Mouse (Mus musculus) right cerebral cortex, postnatal 36 days (tissue): ENCODE results near the gene 2610507B11Rik.

ENCODE experiments used
- DNase-seq, 2 experiments: peaks; one replicate each; pipeline ENCODE4 v3.0.0; 2022; ENCODE audit warnings: low spot score in 2 of 2, mixed read lengths in 1 of 2

The 2610507B11Rik gene

DNA sequence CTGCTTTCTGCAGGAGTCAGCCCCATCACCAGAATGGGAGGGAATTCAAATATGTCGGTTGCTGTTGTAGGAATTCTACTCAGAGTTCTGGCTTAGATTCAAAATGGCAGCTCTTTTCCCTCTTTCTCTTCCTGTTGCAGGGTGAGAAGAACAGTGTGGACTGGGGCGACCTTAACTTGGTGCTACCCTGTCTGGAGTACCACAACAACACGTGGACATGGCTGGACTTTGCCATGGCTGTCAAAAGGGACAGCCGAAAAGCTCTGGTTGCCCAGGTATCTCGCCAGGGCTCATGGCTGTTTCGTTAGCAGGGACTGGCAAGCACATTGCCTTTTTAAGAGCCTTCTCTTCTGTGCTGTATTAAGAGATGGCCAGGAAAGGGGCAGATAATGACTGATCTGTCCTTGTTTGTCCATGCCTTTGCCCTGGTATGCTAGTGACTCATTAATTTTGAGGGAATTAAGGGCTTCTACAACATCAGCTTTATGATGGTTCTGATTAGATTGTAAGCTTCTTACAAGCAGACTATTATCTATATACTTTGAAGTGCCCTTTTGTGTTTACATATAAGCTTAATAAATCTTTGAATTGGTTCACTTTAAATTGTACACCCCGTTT is 27.7 kb downstream of the 2610507B11Rik start:
- no peak for DNase-seq

DNA sequence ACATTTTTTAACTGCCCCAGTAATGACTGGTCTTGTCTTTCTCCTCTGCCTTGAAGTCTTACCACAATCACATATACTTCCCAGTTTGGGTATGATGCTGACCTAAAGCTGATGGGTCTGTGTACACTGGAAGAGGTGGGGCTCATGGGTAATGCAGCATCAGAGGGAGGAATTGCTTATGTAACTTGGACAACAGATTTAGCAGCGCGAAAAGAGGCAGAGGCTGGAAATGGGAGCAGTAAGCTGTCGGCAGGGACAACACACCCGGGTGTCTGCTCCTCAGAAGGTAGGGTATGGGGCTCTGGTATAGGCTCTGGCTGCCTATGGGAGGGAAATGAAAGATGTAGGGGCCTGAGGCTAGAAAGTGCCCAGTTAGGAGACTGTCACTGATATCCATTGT is 29.1 kb downstream of the 2610507B11Rik start, which contains the start of gene BC030499:
TSS of gene BC030499 (plus strand) at position 188 of the 400 bp plus-strand sequence.
- peak; percentile 34 to 50 for DNase-seq

GRCm38 (mm10) chr11:78294585-78294984 is 33.0 kb downstream of the 2610507B11Rik start:
- DNase-seq: no peak

DNA sequence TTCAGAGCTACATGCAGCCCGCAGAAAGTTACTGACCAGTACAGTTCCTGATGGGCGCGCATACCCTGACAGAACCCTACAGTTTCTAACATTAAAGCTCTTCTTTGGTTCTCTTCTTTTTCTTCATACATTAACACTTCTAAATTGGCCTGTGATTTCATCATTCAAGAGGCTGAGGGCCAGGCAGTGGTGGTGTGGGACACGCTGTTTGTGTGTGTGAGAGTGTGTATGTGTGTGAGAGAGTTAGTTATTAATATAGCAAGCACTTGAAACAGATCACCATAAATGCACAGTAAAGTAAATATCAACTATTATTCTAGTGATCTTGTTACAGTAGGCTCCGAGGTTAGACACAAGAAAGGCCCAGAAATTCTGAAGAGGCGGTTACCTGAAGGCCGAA is 39.4 kb downstream of the 2610507B11Rik start:
- no peak for DNase-seq

DNA sequence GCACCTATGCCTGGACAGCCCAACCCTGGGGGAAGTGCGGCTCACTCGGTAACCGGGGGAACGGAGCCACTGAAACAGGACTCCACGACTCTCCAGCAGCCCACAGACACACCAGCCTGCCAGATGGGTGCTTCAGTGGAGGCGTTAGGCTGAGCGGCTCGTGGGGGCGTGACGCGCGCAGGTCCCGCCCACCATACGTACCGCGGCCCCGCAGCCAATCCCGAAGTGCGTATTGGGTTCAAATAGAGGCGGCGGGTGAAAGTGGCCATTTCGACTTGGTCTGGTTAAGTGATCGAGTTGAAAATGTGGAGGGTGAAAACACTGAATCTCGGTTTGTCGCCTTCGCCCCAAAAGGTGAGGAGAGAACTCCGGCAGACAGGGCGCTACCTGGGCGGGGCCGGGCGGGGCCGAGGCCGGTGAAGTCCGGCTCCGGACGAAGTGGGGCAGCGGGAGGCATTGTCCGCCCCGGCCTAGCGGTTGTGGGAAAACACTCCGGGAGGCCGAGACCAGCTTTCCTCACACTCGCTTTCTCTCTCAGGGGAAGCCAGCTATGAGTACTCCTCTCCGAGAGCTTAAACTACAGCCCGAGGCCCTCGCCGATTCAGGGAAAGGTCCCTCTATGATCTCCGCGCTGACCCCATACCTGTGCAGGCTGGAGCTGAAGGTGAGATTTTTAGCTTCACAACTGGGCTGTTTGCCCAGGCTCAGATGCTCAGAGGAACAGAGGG is 40.0 kb downstream of the 2610507B11Rik start, which contains the start of gene Spag5:
TSS of gene Spag5 (plus strand) at position 173 of the 728 bp plus-strand sequence.
- peak; percentile 87 to 93 for DNase-seq

- DNase-seq: no peak
Measured at GRCm38 (mm10) chr11:78305272-78305671, 43.7 kb downstream of the 2610507B11Rik start.

- no peak for DNase-seq
Measured at GRCm38 (mm10) chr11:78310861-78311511, 49.4 kb downstream of the 2610507B11Rik start.

DNA sequence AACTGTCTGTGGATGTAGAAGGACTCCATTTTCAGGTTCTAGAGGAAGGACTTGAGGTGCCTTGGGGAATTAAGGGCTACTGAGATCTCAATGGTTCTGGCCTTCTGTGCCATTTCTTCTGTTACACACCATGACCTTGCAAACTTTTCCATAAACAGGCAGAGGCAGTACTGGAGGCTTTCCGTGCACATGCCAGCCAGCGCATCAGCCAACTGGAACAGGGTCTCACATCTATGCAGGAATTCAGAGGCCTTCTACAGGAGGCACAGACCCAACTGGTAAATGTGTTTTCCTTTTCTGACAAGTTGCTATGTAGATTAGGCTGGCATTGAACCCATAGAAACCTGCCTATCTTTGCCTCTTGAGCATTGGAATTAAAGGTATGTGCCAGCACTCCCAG is 52.1 kb downstream of the 2610507B11Rik start:
- DNase-seq: no peak

GRCm38 (mm10) chr11:78318411-78318810 is 56.9 kb downstream of the 2610507B11Rik start:
- DNase-seq: no peak

- no peak for DNase-seq
Measured at GRCm38 (mm10) chr11:78322076-78322831, 60.7 kb downstream of the 2610507B11Rik start.

GRCm38 (mm10) chr11:78322860-78323259 is 61.3 kb downstream of the 2610507B11Rik start, which contains the start of gene Aldoc:
Gene Aldoc (plus strand): TSS chr11:78322968.
- DNase-seq: peak; percentile 75 to 82

DNA sequence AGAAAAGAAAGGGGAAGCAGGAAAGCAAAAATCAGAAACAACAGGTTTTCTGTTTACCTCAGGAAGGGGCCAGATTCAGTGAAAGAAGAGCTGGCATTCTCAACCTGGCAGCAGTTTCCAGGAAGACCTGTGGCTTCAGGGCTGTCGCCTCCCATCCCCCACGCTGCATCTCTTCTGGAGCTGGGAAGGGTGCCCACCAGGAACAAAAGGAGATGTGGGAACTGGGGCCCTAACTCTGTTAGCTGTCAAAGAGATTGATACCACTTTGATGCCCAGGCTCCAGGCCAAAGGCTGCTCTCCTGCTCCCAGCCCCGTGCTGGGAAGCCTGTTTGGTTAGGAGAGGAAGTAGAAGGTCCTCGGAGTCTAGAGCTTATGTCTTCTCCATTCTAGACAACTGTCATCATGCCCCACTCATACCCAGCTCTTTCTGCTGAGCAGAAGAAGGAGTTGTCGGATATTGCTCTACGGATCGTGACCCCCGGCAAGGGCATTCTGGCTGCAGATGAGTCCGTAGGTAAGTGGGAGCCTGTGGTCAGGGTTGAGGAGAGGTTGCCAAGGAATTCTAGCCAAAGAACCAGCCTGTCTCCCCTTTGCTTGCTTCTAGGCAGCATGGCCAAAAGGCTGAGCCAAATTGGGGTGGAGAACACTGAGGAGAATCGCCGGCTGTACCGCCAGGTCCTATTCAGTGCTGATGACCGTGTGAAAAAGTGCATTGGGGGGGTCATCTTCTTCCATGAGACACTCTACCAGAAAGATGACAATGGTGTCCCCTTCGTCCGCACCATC is 62.6 kb downstream of the 2610507B11Rik start:
- DNase-seq: peak in 1 of 2 experiments; percentile 28

GRCm38 (mm10) chr11:78324965-78325364 is 63.4 kb downstream of the 2610507B11Rik start:
- no peak for DNase-seq

DNA sequence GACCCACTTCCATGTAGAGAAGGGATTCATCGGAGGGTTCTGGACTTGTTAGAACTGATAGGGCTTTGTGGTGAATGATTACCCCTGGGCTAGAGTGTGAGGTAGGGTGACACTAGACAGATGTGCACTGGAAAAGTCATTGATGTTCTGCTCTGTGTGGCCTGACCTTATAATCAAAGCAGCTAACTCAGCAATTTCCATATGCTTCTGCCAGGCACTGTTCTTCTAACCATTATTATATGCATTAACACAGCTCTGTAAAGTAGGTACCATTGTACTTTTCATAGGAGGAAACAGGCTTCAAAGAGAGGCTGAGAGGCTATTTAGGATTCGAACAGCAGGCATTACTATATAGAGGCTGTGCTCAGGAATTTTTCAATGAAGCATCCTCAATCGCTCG is 65.7 kb downstream of the 2610507B11Rik start:
- no peak for DNase-seq

DNA sequence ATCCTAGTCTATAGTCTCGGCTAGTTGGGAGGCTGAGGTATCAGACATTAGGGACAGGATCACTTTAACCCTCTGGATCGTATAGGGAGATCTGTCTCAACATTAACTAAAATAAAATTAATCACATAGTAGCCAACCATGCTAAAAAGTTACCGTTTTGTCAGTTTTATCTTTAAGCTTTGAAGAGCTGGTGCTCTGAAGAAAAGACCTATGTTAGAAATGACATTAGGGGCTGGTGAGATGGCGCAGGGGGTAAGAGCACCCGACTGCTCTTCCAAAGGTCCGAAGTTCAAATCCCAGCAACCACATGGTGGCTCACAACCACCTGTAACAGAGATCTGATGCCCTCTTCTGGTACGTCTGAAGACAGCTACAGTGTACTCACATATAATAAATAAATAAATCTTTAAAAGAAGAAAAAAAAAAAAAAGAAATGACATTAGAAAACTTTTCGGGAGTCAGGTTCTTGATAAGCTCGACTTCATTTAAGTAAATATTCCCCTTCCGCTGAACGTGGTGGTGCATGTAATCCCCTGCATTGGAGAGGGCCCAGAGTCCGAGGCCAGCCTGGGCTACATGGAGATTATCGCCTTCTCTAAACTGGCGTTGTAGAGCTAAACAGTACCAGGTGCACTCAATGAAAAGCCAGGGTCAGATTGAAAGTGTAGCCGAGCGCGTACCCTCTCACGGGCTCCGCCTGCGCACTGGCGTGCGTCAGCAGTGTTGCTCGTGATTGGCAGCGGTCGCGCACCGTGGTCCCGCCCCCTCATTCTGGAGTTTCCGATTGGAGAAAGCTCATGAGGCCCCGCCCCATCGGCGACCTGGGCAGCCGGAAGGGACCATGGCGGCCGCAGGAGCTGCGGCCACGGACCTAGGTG is 66.3 kb downstream of the 2610507B11Rik start, which contains the start of gene Pigs:
TSS of gene Pigs (plus strand) at position 782 of the 878 bp plus-strand sequence.
- DNase-seq: peak; percentile 93 to 94

GRCm38 (mm10) chr11:78328512-78329056 is 67.0 kb downstream of the 2610507B11Rik start:
- no peak for DNase-seq

GRCm38 (mm10) chr11:78332676-78333075 is 71.1 kb downstream of the 2610507B11Rik start:
- DNase-seq: no peak

GRCm38 (mm10) chr11:78333992-78334391 is 72.4 kb downstream of the 2610507B11Rik start:
- no peak for DNase-seq

DNA sequence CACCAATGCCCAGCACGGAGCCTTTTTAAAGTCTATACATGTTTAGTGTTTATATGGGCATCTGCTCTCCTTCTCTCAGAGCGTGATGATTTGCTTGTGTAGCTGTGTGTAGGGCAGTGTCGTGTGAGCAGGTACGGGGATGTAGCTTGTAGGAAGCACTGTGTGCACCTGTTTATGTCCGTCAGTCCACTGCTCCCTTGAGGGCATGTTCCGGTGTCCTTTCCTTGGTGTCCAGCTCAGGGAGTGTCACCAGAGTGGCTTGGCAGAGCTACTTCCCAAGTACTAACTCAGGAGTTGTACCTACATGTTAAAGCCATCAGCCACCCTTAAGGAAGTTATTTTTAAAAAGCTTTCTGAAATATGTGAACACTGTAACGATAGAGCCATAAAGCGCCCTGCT is 75.5 kb downstream of the 2610507B11Rik start:
- no peak for DNase-seq
